Mouse (Mus musculus): ENCODE results near the gene Hyal1. TPM values are rescaled to one million over a fixed set of nuclear protein-coding genes. Genes with fewer than 3 reads are reported as not detected.

Gene Hyal1
- total and polyA plus RNA-seq, 3 experiments, result 2.2 to 7.3 (median 2.3) TPM

GRCm38 (mm10) chr9:107544196-107544700, 32.5 kb upstream of the Hyal1 start:
- no peak for TF ChIP-seq TAL1 (conservative IDR thresholded peaks at IDR 0.05; ENCODE audit: low read depth, low read length)
- no peak for TF ChIP-seq POLR2AphosphoS5 (IDR thresholded peaks at IDR 0.05; ENCODE audit: insufficient replicate concordance, low read depth, low read length)
- TF ChIP-seq GATA1 (IDR thresholded peaks at IDR 0.05; ENCODE audit: borderline replicate concordance, low read length), result no peak
- no peak for TF ChIP-seq GATA2 (IDR thresholded peaks at IDR 0.05; ENCODE audit: borderline replicate concordance, low read depth, low read length)
- no peak for TF ChIP-seq CTCF (IDR thresholded peaks at IDR 0.05; ENCODE audit: low read depth, low read length)
- no peak overlapping the region for H3K4me3 ChIP-seq (ENCODE audit: low read depth, low read length)
- H3K9me3 ChIP-seq (replicated peaks), result no peaks in the 10 kb centered on the region
- DNase-seq (ENCODE audit: low spot score) (no peak), ATAC-seq (ENCODE audit: extremely low read depth, insufficient number of reproducible peaks, low FRiP score, poor library complexity, severe bottlenecking) (no peak)
- peaks cover 77% of the 10 kb centered on the region for H3K4me1 ChIP-seq (ENCODE audit: insufficient read depth, low read depth, low read length)
- peaks cover 54% of the 10 kb centered on the region for H3K36me3 ChIP-seq (replicated peaks)
- no peaks in the 10 kb centered on the region for H3K27me3 ChIP-seq (ENCODE audit: insufficient read depth, low read length)

- H3K27me3 ChIP-seq (ENCODE audit: insufficient read depth, low read length), result no peaks in the 10 kb centered on the region
- H3K4me1 ChIP-seq (ENCODE audit: insufficient read depth, low read depth, low read length), result peaks cover 77% of the 10 kb centered on the region
- H3K4me3 ChIP-seq (ENCODE audit: low read depth, low read length), result no peak overlapping the region
- peaks cover 50% of the 10 kb centered on the region for H3K36me3 ChIP-seq (replicated peaks)
- no peak for DNase-seq (ENCODE audit: low spot score)
- ATAC-seq (ENCODE audit: extremely low read depth, insufficient number of reproducible peaks, low FRiP score, poor library complexity, severe bottlenecking), result no peak
- TF ChIP-seq GATA1 (IDR thresholded peaks at IDR 0.05; ENCODE audit: borderline replicate concordance, low read length), result no peak
- no peak for TF ChIP-seq GATA2 (IDR thresholded peaks at IDR 0.05; ENCODE audit: borderline replicate concordance, low read depth, low read length)
- H3K9me3 ChIP-seq (replicated peaks), result no peaks in the 10 kb centered on the region
Measured at GRCm38 (mm10) chr9:107544729-107545128, 32.0 kb upstream of the Hyal1 start.

GRCm38 (mm10) chr9:107545199-107545598, 31.5 kb upstream of the Hyal1 start:
- TF ChIP-seq POLR2AphosphoS5 (IDR thresholded peaks at IDR 0.05; ENCODE audit: insufficient replicate concordance, low read depth, low read length) (no peak), GATA2 (IDR thresholded peaks at IDR 0.05; ENCODE audit: borderline replicate concordance, low read depth, low read length) (no peak), CTCF (IDR thresholded peaks at IDR 0.05; ENCODE audit: low read depth, low read length) (no peak), GATA1 (IDR thresholded peaks at IDR 0.05; ENCODE audit: borderline replicate concordance, low read length) (no peak), TAL1 (conservative IDR thresholded peaks at IDR 0.05; ENCODE audit: low read depth, low read length) (no peak)
- H3K9me3 ChIP-seq (replicated peaks), result no peaks in the 10 kb centered on the region
- DNase-seq (ENCODE audit: low spot score), result no peak
- no peak overlapping the region for H3K4me3 ChIP-seq (ENCODE audit: low read depth, low read length)
- no peak for ATAC-seq (ENCODE audit: extremely low read depth, insufficient number of reproducible peaks, low FRiP score, poor library complexity, severe bottlenecking)
- H3K4me1 ChIP-seq (ENCODE audit: insufficient read depth, low read depth, low read length), result peaks cover 74% of the 10 kb centered on the region
- peaks cover 45% of the 10 kb centered on the region for H3K36me3 ChIP-seq (replicated peaks)
- H3K27me3 ChIP-seq (ENCODE audit: insufficient read depth, low read length), result no peaks in the 10 kb centered on the region

- H3K4me1 ChIP-seq (ENCODE audit: insufficient read depth, low read depth, low read length), result peaks cover 74% of the 10 kb centered on the region
- ATAC-seq (ENCODE audit: extremely low read depth, insufficient number of reproducible peaks, low FRiP score, poor library complexity, severe bottlenecking), result no peak
Measured at GRCm38 (mm10) chr9:107545602-107546001, 31.1 kb upstream of the Hyal1 start.

GRCm38 (mm10) chr9:107547026-107547425, 29.7 kb upstream of the Hyal1 start, which contains the start of gene Zmynd10:
Zmynd10 (plus strand) TSS chr9:107547298.
- peak within 1 kb of the TSS; percentile 65; the same call in 1 of the 2 replicates for H3K4me3 ChIP-seq (ENCODE audit: low read depth, low read length)
- H3K9me3 ChIP-seq (replicated peaks), result no peaks in the 10 kb centered on the region
- H3K4me1 ChIP-seq (ENCODE audit: insufficient read depth, low read depth, low read length), result peaks cover 76% of the 10 kb centered on the region
- ATAC-seq (ENCODE audit: extremely low read depth, insufficient number of reproducible peaks, low FRiP score, poor library complexity, severe bottlenecking) (peak; percentile 81), DNase-seq (ENCODE audit: low spot score) (peak; percentile 81)
- peaks cover 5% of the 10 kb centered on the region; the same call in 1 of the 2 replicates for H3K27me3 ChIP-seq (ENCODE audit: insufficient read depth, low read length)
- peaks cover 42% of the 10 kb centered on the region for H3K36me3 ChIP-seq (replicated peaks)
- no peak for TF ChIP-seq CTCF (IDR thresholded peaks at IDR 0.05; ENCODE audit: low read depth, low read length)
- no peak for TF ChIP-seq GATA1 (IDR thresholded peaks at IDR 0.05; ENCODE audit: borderline replicate concordance, low read length)

More at GRCm38 (mm10) chr9:107545602-107546001, 31.1 kb upstream of the Hyal1 start:
- Histone ChIP-seq H3K4me3 (ENCODE audit: low read depth, low read length) (no peak overlapping the region), H3K36me3 (replicated peaks) (peaks cover 43% of the 10 kb centered on the region), H3K9me3 (replicated peaks) (no peaks in the 10 kb centered on the region), H3K27me3 (ENCODE audit: insufficient read depth, low read length) (no peaks in the 10 kb centered on the region; the same call in 1 of the 2 replicates)
- peak; percentile 68 for DNase-seq (ENCODE audit: low spot score)
- TF ChIP-seq GATA2 (IDR thresholded peaks at IDR 0.05; ENCODE audit: borderline replicate concordance, low read depth, low read length) (no peak), TAL1 (conservative IDR thresholded peaks at IDR 0.05; ENCODE audit: low read depth, low read length) (no peak), GATA1 (IDR thresholded peaks at IDR 0.05; ENCODE audit: borderline replicate concordance, low read length) (no peak), POLR2AphosphoS5 (IDR thresholded peaks at IDR 0.05; ENCODE audit: insufficient replicate concordance, low read depth, low read length) (no peak), CTCF (IDR thresholded peaks at IDR 0.05; ENCODE audit: low read depth, low read length) (peak; percentile 79)

- peaks cover 5% of the 10 kb centered on the region; the same call in 1 of the 2 replicates for H3K27me3 ChIP-seq (ENCODE audit: insufficient read depth, low read length)
- peaks cover 77% of the 10 kb centered on the region for H3K4me1 ChIP-seq (ENCODE audit: insufficient read depth, low read depth, low read length)
- H3K4me3 ChIP-seq (ENCODE audit: low read depth, low read length), result no peak overlapping the region; the same call in 1 of the 2 replicates
- no peaks in the 10 kb centered on the region for H3K9me3 ChIP-seq (replicated peaks)
- no peak for ATAC-seq (ENCODE audit: extremely low read depth, insufficient number of reproducible peaks, low FRiP score, poor library complexity, severe bottlenecking)
- no peak for TF ChIP-seq TAL1 (conservative IDR thresholded peaks at IDR 0.05; ENCODE audit: low read depth, low read length)
- no peak for TF ChIP-seq GATA1 (IDR thresholded peaks at IDR 0.05; ENCODE audit: borderline replicate concordance, low read length)
- TF ChIP-seq GATA2 (IDR thresholded peaks at IDR 0.05; ENCODE audit: borderline replicate concordance, low read depth, low read length), result no peak
- no peak for TF ChIP-seq POLR2AphosphoS5 (IDR thresholded peaks at IDR 0.05; ENCODE audit: insufficient replicate concordance, low read depth, low read length)
- TF ChIP-seq CTCF (IDR thresholded peaks at IDR 0.05; ENCODE audit: low read depth, low read length), result no peak
- DNase-seq (ENCODE audit: low spot score), result no peak
- peaks cover 46% of the 10 kb centered on the region for H3K36me3 ChIP-seq (replicated peaks)
Measured at GRCm38 (mm10) chr9:107547957-107548356, 28.8 kb upstream of the Hyal1 start.

All from G1E (cell line).